Mouse (Mus musculus): ENCODE results near the gene Rdh1. TPM values are rescaled to one million over a fixed set of nuclear protein-coding genes. Genes with fewer than 3 reads are reported as not detected.

The Rdh1 gene
- not detected in 2 replicates for polyA plus RNA-seq (2015; fragmentation: Nextera tagmentation; extraction: Ambion mirVana)

- no peak within 1 kb of the TSS for H3K9ac ChIP-seq
- H3K27me3 ChIP-seq, result no peaks in the 10 kb centered on the region
- no peak within 1 kb of the TSS for H3K4me2 ChIP-seq
- H3K36me3 ChIP-seq (ENCODE audit: poor library complexity, severe bottlenecking), result no peaks in the 10 kb centered on the region
- no peak for ATAC-seq
- no peaks in the 10 kb centered on the region for H3K4me1 ChIP-seq
- WGBS, result 68% methylated on average over 9 of the region's 9 CpGs
- no peaks in the 10 kb centered on the region for H3K9me3 ChIP-seq (replicated peaks)
- no peak within 1 kb of the TSS for H3K27ac ChIP-seq
- no peak within 1 kb of the TSS for H3K4me3 ChIP-seq
Observed at GRCm38 (mm10) chr10:127759181-127760110, at the start of gene Rdh1, which contains the start of gene Rdh16f1. TSS of gene Rdh1 (plus strand) at chr10:127759721. TSS of gene Rdh16f1 (plus strand) at chr10:127759787.

DNA sequence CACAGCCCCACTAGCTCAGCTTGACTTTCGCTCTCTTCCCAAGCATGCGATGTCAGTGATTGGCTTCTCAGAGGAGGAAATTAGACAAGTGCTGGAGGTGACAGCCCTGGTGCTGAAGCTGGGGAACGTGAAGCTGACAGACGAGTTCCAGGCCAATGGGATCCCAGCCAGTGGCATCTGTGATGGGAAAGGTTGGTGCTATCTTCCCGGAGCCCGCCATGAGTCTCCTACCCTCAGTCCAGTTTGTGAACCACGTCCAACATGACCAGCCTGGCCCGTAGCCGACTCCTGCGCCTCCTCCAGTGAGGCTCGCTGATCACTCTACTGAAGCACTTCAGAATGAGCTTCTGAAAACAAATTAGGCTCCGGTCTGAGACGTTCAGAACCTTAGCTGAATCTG is 49.2 kb upstream of the Rdh1 start:
- H3K4me3 ChIP-seq, result no peak overlapping the region
- H3K4me1 ChIP-seq, result no peaks in the 10 kb centered on the region
- no peaks in the 10 kb centered on the region for H3K27me3 ChIP-seq
- H3K9ac ChIP-seq, result no peak overlapping the region
- no peak for ATAC-seq
- H3K36me3 ChIP-seq (ENCODE audit: poor library complexity, severe bottlenecking), result no peaks in the 10 kb centered on the region
- no peak overlapping the region for H3K27ac ChIP-seq
- H3K4me2 ChIP-seq, result no peak overlapping the region
- 90% methylated on average over 13 of the region's 13 CpGs for WGBS
- no peaks in the 10 kb centered on the region for H3K9me3 ChIP-seq (replicated peaks)

DNA sequence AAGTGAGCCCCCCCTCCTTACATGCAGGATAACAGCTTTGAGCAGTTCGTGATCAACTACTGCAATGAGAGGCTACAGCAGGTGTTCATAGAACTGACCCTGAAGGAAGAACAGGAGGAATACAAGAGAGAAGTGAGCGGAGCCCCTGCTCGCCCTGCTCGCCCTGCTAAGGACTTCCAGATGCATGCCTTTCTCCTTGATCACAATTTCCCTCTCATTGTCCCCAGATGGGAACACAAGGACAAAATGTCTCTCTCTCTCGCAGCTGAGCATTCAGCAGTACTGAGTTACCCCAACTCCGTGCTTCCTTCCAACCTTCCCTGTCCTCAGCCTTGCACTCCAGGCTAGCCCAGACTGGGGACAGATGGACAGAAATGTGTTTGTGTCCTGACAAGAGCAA is 46.8 kb upstream of the Rdh1 start:
- no peak overlapping the region for H3K4me3 ChIP-seq
- no peaks in the 10 kb centered on the region for H3K9me3 ChIP-seq (replicated peaks)
- 84% methylated on average over 6 of the region's 6 CpGs for WGBS
- H3K36me3 ChIP-seq (ENCODE audit: poor library complexity, severe bottlenecking), result no peaks in the 10 kb centered on the region
- no peaks in the 10 kb centered on the region for H3K4me1 ChIP-seq
- H3K4me2 ChIP-seq, result no peak overlapping the region
- no peak overlapping the region for H3K27ac ChIP-seq
- no peaks in the 10 kb centered on the region for H3K27me3 ChIP-seq
- ATAC-seq, result no peak
- H3K9ac ChIP-seq, result no peak overlapping the region

- H3K27me3 ChIP-seq, result peaks cover 52% of the 10 kb centered on the region
- peaks cover 27% of the 10 kb centered on the region for H3K4me1 ChIP-seq
- peak overlapping the region; percentile 43 for H3K4me2 ChIP-seq
- 12% methylated on average over 20 of the region's 20 CpGs for WGBS
- H3K9me3 ChIP-seq (replicated peaks), result no peaks in the 10 kb centered on the region
- peak; percentile 55; the same call in 1 of the 2 replicates for ATAC-seq
- 0 out of 2 replicates have a peak overlapping the region, but pooled peaks have one; percentile 6 for H3K4me3 ChIP-seq
- H3K27ac ChIP-seq, result no peak overlapping the region
- peak overlapping the region; percentile 48; the same call in 1 of the 2 replicates for H3K9ac ChIP-seq
- H3K36me3 ChIP-seq (ENCODE audit: poor library complexity, severe bottlenecking), result no peaks in the 10 kb centered on the region
Observed at GRCm38 (mm10) chr10:127721671-127722418, 37.7 kb upstream of the Rdh1 start.

DNA sequence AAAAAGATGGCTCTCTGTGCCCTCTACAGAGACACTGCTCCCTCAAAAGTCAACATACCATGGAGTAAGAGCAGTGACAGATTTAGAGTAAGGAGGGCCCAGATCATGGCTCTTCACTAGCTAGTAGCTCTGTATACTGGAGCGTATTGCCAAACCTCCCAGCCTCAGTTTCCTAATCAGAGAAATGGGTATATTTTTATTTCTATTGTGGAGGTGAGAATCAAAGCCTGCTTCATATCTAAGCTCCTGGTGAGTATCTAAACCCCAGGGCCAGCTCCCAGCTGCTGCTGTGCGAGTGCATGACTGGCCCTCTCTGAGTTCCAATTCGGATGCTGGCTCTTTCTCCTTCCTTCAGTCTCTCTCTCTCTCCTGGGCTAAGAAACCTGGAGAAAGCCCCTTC is 35.3 kb upstream of the Rdh1 start, which contains the start of gene Tac2:
Gene Tac2 (plus strand): TSS at position 301 of the 400 bp plus-strand sequence.
- Histone ChIP-seq H3K9me3 (replicated peaks) (no peaks in the 10 kb centered on the region), H3K9ac (no peak within 1 kb of the TSS), H3K4me1 (peaks cover 27% of the 10 kb centered on the region), H3K4me2 (no peak within 1 kb of the TSS), H3K27ac (no peak within 1 kb of the TSS), H3K36me3 (ENCODE audit: poor library complexity, severe bottlenecking) (no peaks in the 10 kb centered on the region), H3K4me3 (no peak within 1 kb of the TSS), H3K27me3 (peaks cover 74% of the 10 kb centered on the region)
- no peak for ATAC-seq
- WGBS, result 85% methylated on average over 3 of the region's 3 CpGs

- no peak overlapping the region for H3K9ac ChIP-seq
- no peak overlapping the region for H3K4me3 ChIP-seq
- H3K36me3 ChIP-seq (ENCODE audit: poor library complexity, severe bottlenecking), result no peaks in the 10 kb centered on the region
- ATAC-seq, result no peak
- H3K4me2 ChIP-seq, result no peak overlapping the region
- H3K27ac ChIP-seq, result no peak overlapping the region
- no peaks in the 10 kb centered on the region for H3K9me3 ChIP-seq (replicated peaks)
- 93% methylated on average over 4 of the region's 4 CpGs for WGBS
- H3K4me1 ChIP-seq, result peaks cover 27% of the 10 kb centered on the region
- H3K27me3 ChIP-seq, result peaks cover 79% of the 10 kb centered on the region
Observed at GRCm38 (mm10) chr10:127725136-127725535, 34.4 kb upstream of the Rdh1 start.

- peaks cover 11% of the 10 kb centered on the region for H3K4me1 ChIP-seq
- 76% methylated on average over 8 of the region's 8 CpGs for WGBS
- H3K27ac ChIP-seq, result no peak overlapping the region
- H3K27me3 ChIP-seq, result peaks cover 75% of the 10 kb centered on the region
- H3K4me3 ChIP-seq, result no peak overlapping the region
- no peaks in the 10 kb centered on the region for H3K36me3 ChIP-seq (ENCODE audit: poor library complexity, severe bottlenecking)
- H3K9me3 ChIP-seq (replicated peaks), result no peaks in the 10 kb centered on the region
- ATAC-seq, result no peak
- H3K4me2 ChIP-seq, result no peak overlapping the region
- no peak overlapping the region for H3K9ac ChIP-seq
Observed at GRCm38 (mm10) chr10:127728437-127728836, 31.1 kb upstream of the Rdh1 start.

GRCm38 (mm10) chr10:127730285-127730932 is 29.1 kb upstream of the Rdh1 start:
- Histone ChIP-seq H3K27me3 (peaks cover 76% of the 10 kb centered on the region), H3K4me1 (peaks cover 10% of the 10 kb centered on the region), H3K9me3 (replicated peaks) (no peaks in the 10 kb centered on the region), H3K9ac (no peak overlapping the region), H3K27ac (no peak overlapping the region), H3K4me2 (no peak overlapping the region; the same call in 1 of the 2 replicates), H3K4me3 (no peak overlapping the region), H3K36me3 (ENCODE audit: poor library complexity, severe bottlenecking) (no peaks in the 10 kb centered on the region)
- ATAC-seq, result no peak
- WGBS, result 47% methylated on average over 11 of the region's 11 CpGs

- WGBS, result 6% methylated on average over 9 of the region's 9 CpGs
- Histone ChIP-seq H3K4me2 (peak overlapping the region; percentile 19; the same call in 1 of the 2 replicates), H3K27ac (0 out of 2 replicates have a peak overlapping the region, but pooled peaks have one; percentile 0), H3K36me3 (ENCODE audit: poor library complexity, severe bottlenecking) (no peaks in the 10 kb centered on the region), H3K4me3 (no peak overlapping the region), H3K9me3 (replicated peaks) (no peaks in the 10 kb centered on the region), H3K27me3 (peaks cover 74% of the 10 kb centered on the region), H3K4me1 (peaks cover 10% of the 10 kb centered on the region), H3K9ac (no peak overlapping the region)
- ATAC-seq, result no peak; the same call in 1 of the 2 replicates
Observed at GRCm38 (mm10) chr10:127730933-127731310, 28.6 kb upstream of the Rdh1 start.

GRCm38 (mm10) chr10:127731397-127731796 is 28.1 kb upstream of the Rdh1 start:
- H3K27ac ChIP-seq, result 0 out of 2 replicates have a peak overlapping the region, but pooled peaks have one; percentile 0
- 37% methylated on average over 5 of the region's 5 CpGs for WGBS
- no peaks in the 10 kb centered on the region for H3K9me3 ChIP-seq (replicated peaks)

DNA sequence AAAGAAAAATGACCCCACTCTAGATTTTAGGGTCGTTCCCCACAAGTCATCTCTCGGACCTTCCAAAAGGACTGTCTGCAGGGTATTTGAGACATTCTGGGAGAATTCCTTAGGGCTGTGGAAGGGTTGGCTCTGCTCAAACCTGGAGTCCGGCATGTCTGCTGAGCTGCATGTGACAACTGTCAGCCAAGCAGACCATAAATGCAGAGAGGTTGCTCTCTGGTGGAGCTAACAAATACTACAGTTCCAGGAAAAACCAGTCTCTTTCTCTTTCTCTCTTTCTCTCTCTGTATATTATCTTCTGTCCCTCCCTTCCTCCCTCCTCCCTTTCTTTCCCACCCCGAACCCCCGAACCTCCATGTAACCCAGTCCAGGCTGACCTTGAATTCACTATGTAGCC is 25.1 kb upstream of the Rdh1 start:
- H3K27ac ChIP-seq, result no peak overlapping the region
- no peak for ATAC-seq
- H3K27me3 ChIP-seq, result peaks cover 47% of the 10 kb centered on the region
- H3K36me3 ChIP-seq (ENCODE audit: poor library complexity, severe bottlenecking), result no peaks in the 10 kb centered on the region
- no peaks in the 10 kb centered on the region for H3K9me3 ChIP-seq (replicated peaks)
- H3K4me3 ChIP-seq, result no peak overlapping the region
- peaks cover 13% of the 10 kb centered on the region for H3K4me1 ChIP-seq
- 55% methylated on average over 5 of the region's 5 CpGs for WGBS
- H3K9ac ChIP-seq, result no peak overlapping the region
- H3K4me2 ChIP-seq, result no peak overlapping the region

More at GRCm38 (mm10) chr10:127731397-127731796, 28.1 kb upstream of the Rdh1 start:
- Histone ChIP-seq H3K9ac (no peak overlapping the region), H3K4me2 (peak overlapping the region; percentile 19; the same call in 1 of the 2 replicates), H3K27me3 (peaks cover 76% of the 10 kb centered on the region), H3K4me3 (no peak overlapping the region), H3K36me3 (ENCODE audit: poor library complexity, severe bottlenecking) (no peaks in the 10 kb centered on the region), H3K4me1 (peaks cover 10% of the 10 kb centered on the region)
- ATAC-seq, result no peak
